Mouse (Mus musculus) liver, embryonic 14.5 days (tissue): ENCODE results near the gene Zfand6. TPM values are rescaled to one million over a fixed set of nuclear protein-coding genes. Genes with fewer than 3 reads are reported as not detected.

ENCODE experiments used
- ATAC-seq: fragments of 200-750 bp; cut with Nextera tagmentation; 2 replicates; pipeline ENCODE4 v1.8.0; 2017; ENCODE audit warnings: moderate number of reproducible peaks, mild to moderate bottlenecking, moderate library complexity; ENCODE audit not compliant: insufficient read depth
- DNase-seq, 3 experiments: peaks; one replicate each; pipeline ENCODE4 v3.0.0-alpha.2; 2012 to 2013; ENCODE audit warnings: low read depth in 3 of 3, low spot score in 3 of 3
- H3K27ac ChIP-seq: fragments of 300-500 bp; sonication (generic); 2 replicates; pipeline ENCODE4 v1.5.1; 2014; ENCODE audit warnings: moderate library complexity, mild to moderate bottlenecking, control low read depth, inconsistent platforms
- H3K27me3 ChIP-seq: fragments of 300-500 bp; sonication (generic); 2 replicates; pipeline ENCODE4 v1.6.1; 2014; ENCODE audit warnings: mild to moderate bottlenecking, low read length, moderate library complexity; ENCODE audit not compliant: control insufficient read depth, insufficient read depth
- H3K36me3 ChIP-seq: fragments of 300-500 bp; sonication (generic); replicated peaks from 2 replicates; pipeline ENCODE4 v1.6.1; 2014; ENCODE audit warnings: low read depth; ENCODE audit not compliant: control insufficient read depth, insufficient read depth
- H3K4me1 ChIP-seq, 2 experiments: fragments of 200-500 bp in 1 of 2; fragments of 300-500 bp in 1 of 2; sonication (generic) in 1 of 2; replicated peaks; 2 replicates each; pipeline ENCODE4 v1.6.1; 2012 to 2014; ENCODE audit warnings: antibody characterized with exemption in 1 of 2, inconsistent platforms in 1 of 2, low read length in 1 of 2; ENCODE audit not compliant: control insufficient read depth in 2 of 2, insufficient read depth in 2 of 2
- H3K4me2 ChIP-seq: fragments of 300-500 bp; sonication (generic); 2 replicates; pipeline ENCODE4 v1.6.1; 2014; ENCODE audit warnings: low read depth, mild to moderate bottlenecking, control low read depth, moderate library complexity
- H3K4me3 ChIP-seq, 2 experiments: fragments of 200-500 bp in 1 of 2; fragments of 300-500 bp in 1 of 2; sonication (generic) in 1 of 2; 2 replicates each; pipeline ENCODE4 v1.5.1; 2012 to 2014; ENCODE audit warnings: low read depth in 2 of 2, low read length in 2 of 2, mild to moderate bottlenecking in 2 of 2, control low read depth in 1 of 2, inconsistent platforms in 1 of 2, moderate library complexity in 1 of 2; ENCODE audit not compliant: insufficient read depth in 1 of 2
- H3K9ac ChIP-seq: fragments of 300-500 bp; sonication (generic); replicated peaks from 2 replicates; pipeline ENCODE4 v1.6.1; 2014; ENCODE audit warnings: mild to moderate bottlenecking, control low read depth, moderate library complexity
- H3K9me3 ChIP-seq: fragments of 300-500 bp; sonication (generic); 2 replicates; pipeline ENCODE4 v1.6.1; 2016; ENCODE audit warnings: low read length, mixed read lengths; ENCODE audit not compliant: control insufficient read depth
- CTCF ChIP-seq: IDR thresholded peaks from 2 replicates; pipeline ENCODE4 v1.5.1; 2016; ENCODE audit warnings: antibody characterized with exemption, low read depth, control low read depth
- EP300 ChIP-seq: IDR thresholded peaks from 2 replicates; pipeline ENCODE4 v1.6.1; 2016; ENCODE audit warnings: antibody characterized with exemption, low read depth
- WGBS: fragments of 180-500 bp; shearing (Covaris S2); extraction: QIAGEN DNeasy Blood & Tissue Kit; methylation state at CpG from one replicate; pipeline ENCODE4 v1.1.7; 2014; ENCODE audit not compliant: insufficient replicate concordance; 5-methylcytosine and 5-hydroxymethylcytosine counted together
- polyA plus RNA-seq, 2 experiments: library from polyadenylated mRNA; depleted of rRNA in 1 of 2; stranded (reverse) in 1 of 2; unstranded in 1 of 2; fragments of >200 nt; fragmentation: Nextera tagmentation in 1 of 2; extraction: Ambion mirVana in 1 of 2; gene quantifications; 2 replicates each; pipeline versions ENCODE4 v1.2.1 to v1.2.3; 2012 to 2014

Gene Zfand6
- polyA plus RNA-seq, 2 experiments: 75.5 to 125 TPM

DNA sequence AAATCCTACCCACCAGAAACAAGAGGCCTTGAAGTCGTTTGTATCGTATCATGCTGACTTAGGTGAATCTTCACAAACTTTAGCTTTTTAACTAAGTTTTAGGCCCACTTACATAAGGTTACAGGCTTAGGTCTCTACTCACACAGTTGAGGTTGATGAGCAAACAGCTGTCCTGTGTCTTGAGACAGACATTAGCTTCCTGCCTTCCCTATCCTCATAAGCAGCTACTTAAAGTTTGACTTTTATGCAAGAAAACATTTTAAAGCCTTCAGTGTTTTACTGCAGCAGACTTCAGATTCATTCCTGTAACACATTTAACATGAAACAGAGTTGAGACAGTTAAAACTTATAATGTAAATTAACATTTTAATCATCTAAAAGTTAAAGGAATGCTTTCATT lies 37.0 kb downstream of the Zfand6 start:
- no peak for TF ChIP-seq EP300
- TF ChIP-seq CTCF: no peak
- Histone ChIP-seq H3K27ac (peak overlapping the region; percentile 70), H3K36me3 (no peaks in the 10 kb centered on the region), H3K9ac (peak overlapping the region; percentile 15; the same call in 1 of the 2 replicates), H3K9me3 (no peaks in the 10 kb centered on the region), H3K4me3 (no peak overlapping the region), H3K27me3 (no peaks in the 10 kb centered on the region), H3K4me2 (no peak overlapping the region), H3K4me1 (peaks cover 55 to 63% of the 10 kb centered on the region in 2 experiments)
- ATAC-seq (no peak), DNase-seq (peak in 1 of 3 experiments; percentile 29)
- 59% methylated on average over 2 of the region's 2 CpGs for WGBS

DNA sequence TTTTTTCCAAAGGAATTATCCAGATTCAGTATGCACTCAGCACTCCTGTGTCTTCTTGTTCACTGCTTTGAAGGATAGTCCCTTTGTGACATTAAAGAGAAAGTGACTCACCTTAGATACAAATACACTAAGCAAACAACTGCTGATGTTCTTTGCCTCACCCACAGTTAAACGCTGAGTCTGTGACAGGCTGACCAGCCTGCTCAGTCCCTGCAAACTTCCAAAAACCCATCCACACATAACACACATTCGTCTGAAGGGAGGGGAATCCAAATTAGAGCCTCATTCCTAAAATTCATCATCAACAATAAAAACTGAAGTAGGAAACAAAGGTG lies 37.8 kb downstream of the Zfand6 start:
- peak overlapping the region; percentile 79 for H3K9ac ChIP-seq
- no peak for DNase-seq
- TF ChIP-seq EP300: no peak
- TF ChIP-seq CTCF: no peak
- no peak for ATAC-seq
- peak overlapping the region; percentile 81 for H3K4me2 ChIP-seq
- no peaks in the 10 kb centered on the region for H3K36me3 ChIP-seq
- H3K27me3 ChIP-seq: no peaks in the 10 kb centered on the region
- peaks cover 52 to 62% of the 10 kb centered on the region in 2 experiments for H3K4me1 ChIP-seq
- 37% methylated on average over 2 of the region's 2 CpGs for WGBS
- peak overlapping the region; percentile 98 for H3K27ac ChIP-seq
- peak overlapping the region in 1 of 2 experiments; percentile 33; a peak in 2 of 4 replicates for H3K4me3 ChIP-seq
- no peaks in the 10 kb centered on the region for H3K9me3 ChIP-seq

- Histone ChIP-seq H3K9me3 (no peaks in the 10 kb centered on the region), H3K4me2 (peak overlapping the region; percentile 81), H3K4me3 (peak overlapping the region in 1 of 2 experiments; percentile 33; a peak in 2 of 4 replicates), H3K4me1 (peaks cover 48 to 58% of the 10 kb centered on the region in 2 experiments), H3K27ac (peak overlapping the region; percentile 98), H3K36me3 (no peaks in the 10 kb centered on the region), H3K9ac (peak overlapping the region; percentile 79), H3K27me3 (no peaks in the 10 kb centered on the region)
- DNase-seq: peak; percentile 89 to 94 (median 90)
- ATAC-seq: peak; percentile 100
- TF ChIP-seq EP300 (peak; percentile 97), CTCF (peak; percentile 28)
- 14% methylated on average over 4 of the region's 4 CpGs for WGBS
These were observed 38.3 kb downstream of the Zfand6 start for GRCm38 (mm10) chr7:84651303-84651986.

DNA sequence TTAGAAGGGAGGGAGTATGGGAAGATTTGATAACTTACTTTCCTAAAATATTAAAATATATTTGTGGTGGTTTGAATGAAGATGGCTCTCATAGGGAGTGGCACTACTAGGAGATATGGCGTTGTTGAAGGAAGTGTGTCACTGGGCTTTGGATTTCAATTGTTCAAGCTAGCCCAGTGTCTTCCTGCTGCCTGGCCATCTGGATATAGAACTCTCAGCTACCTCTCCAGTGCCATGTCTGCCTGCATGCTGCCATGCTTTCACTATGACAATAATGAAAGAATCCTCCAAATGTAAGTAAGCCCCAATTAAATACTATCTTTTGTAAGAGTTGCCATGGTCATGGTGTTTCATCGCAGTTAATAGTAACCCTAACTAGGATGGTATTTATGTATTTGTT lies 40.7 kb downstream of the Zfand6 start:
- H3K9me3 ChIP-seq: no peaks in the 10 kb centered on the region
- no peaks in the 10 kb centered on the region for H3K36me3 ChIP-seq
- TF ChIP-seq EP300: no peak
- TF ChIP-seq CTCF: no peak
- H3K4me2 ChIP-seq: no peak overlapping the region
- peaks cover 37 to 44% of the 10 kb centered on the region in 2 experiments for H3K4me1 ChIP-seq
- DNase-seq: no peak
- no peak overlapping the region for H3K9ac ChIP-seq
- H3K27ac ChIP-seq: no peak overlapping the region
- 83% methylated on average over 2 of the region's 2 CpGs for WGBS
- H3K4me3 ChIP-seq: no peak overlapping the region
- ATAC-seq: no peak
- H3K27me3 ChIP-seq: no peaks in the 10 kb centered on the region

- no peaks in the 10 kb centered on the region for H3K27me3 ChIP-seq
- H3K9ac ChIP-seq: no peak overlapping the region
- H3K36me3 ChIP-seq: no peaks in the 10 kb centered on the region
- H3K4me2 ChIP-seq: no peak overlapping the region
- ATAC-seq (no peak), DNase-seq (no peak)
- H3K27ac ChIP-seq: no peak overlapping the region
- no peak for TF ChIP-seq CTCF
- no peak for TF ChIP-seq EP300
- no peaks in the 10 kb centered on the region for H3K9me3 ChIP-seq
- H3K4me1 ChIP-seq: peaks cover 28 to 34% of the 10 kb centered on the region in 2 experiments
- WGBS: 83% methylated on average over 1 of the region's 1 CpGs
- no peak overlapping the region for H3K4me3 ChIP-seq
These were observed 43.5 kb downstream of the Zfand6 start for GRCm38 (mm10) chr7:84646256-84646655.
